Mouse (Mus musculus): ENCODE measurements at regions not wholly inside any gene's neighbourhood (a gene's known extent, or its start where the extent isn't known, plus 50 kb on each side); places are given as distances from the start of the nearest gene placed in this dataset.

DNA sequence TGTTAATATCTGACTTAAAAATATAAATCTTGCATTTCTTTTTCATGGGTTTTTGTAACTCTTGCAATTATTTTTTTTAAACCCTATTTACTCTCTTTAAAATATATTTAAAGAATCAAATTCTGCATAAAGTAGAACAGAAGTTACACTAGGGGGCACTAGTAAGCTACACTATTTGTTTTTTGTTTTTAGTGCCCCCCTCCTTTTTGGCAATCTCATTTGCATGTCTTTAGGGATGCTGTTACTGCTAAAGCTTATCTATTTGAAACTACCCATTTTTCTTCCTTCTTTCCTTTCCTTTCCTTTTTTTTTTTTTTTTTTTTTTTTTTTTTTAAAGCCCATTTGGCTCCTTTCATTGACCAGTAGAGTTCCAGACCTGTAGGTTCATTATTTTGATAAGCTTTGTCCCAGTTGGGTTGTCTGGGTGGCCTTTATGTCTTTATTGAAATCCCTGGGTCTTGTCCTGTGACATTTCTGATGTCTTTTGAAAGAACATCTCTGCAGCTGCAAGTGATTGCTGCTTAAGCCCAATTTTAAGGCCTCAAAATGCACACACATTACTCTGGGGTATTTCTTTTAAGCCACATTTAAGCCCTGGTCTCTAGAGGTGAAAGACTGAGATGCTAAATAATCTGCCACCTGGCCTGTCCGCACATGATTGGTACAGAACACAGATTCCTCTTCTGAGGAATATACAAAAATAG is 1249.6 kb downstream of the Hace1 start:
- no peak for DNase-seq

DNA sequence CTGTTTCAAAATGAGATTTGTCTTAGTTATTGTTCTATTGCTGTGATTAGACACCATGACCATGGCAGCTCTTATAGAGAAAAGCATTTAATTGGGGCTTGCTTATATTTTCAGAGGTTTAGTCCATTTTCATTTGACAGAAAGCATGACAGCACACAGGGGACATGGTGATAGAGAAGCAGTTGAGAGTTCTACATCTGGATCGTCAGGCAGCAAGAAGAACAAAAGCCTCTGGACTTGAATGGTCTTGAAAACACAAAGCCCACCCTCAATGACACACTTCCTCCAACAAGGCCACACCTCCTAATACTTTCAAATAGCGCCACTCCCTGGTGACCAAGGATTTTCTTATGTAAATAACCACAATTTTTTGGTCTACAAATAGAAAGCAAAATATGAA is 1250.5 kb downstream of the Hace1 start:
- no peak for DNase-seq

DNA sequence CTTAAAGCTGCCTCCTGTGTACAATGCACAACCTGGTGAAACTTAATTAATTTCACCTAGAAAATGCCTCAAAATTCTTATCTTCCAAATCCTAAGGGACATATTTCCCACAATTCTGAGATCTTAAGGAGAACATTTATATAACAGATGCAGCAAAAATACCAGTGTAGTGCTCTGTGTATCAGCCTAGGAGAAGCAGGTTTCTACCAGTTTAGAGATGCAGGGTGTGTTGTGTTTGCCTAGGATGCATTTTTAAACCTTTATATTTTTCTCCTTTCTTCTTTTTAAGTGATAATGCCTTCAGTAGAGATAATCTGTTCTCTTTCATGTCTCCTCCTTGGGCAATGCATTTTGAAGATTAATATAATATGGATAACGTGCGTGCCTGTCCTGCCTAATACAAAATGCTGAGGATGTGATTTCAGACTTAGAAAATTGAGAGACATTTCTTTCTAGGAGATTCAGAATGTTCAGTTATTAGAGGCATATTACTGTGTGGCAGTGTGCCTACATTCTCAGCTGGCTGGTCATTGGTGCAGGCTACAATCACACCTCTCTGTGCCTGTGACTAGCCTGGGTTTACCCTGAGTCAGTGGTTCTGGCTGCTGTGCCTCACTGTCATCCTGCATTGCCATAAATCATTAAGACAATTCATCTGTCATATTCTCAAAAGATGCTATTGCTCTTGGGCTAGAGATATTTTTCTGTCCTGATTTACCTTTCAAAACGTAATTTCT is 1268.1 kb downstream of the Hace1 start:
- DNase-seq: no peak

Data from cerebellum, adult 9-10 months (tissue).